Mouse (Mus musculus) kidney, adult 9 months (tissue): ENCODE data around the gene Poldip2.
"Not testable (repeated sequence)": the region's sequence is repeated elsewhere in the genome, so short reads cannot be mapped to it uniquely, and the experiment has no call there.

Experiments used
- DNase-seq: peaks from one replicate; pipeline ENCODE4 v3.0.0; 2022

Gene Poldip2

GRCm38 (mm10) chr11:78502909-78503650, 8.9 kb upstream of the Poldip2 start, which contains the start of gene Sebox:
Gene Sebox (plus strand): TSS chr11:78503447.
- no peak for DNase-seq

- DNase-seq, result no peak
Measured at GRCm38 (mm10) chr11:78505430-78505829, 6.6 kb upstream of the Poldip2 start.

- DNase-seq, result no peak
Measured at GRCm38 (mm10) chr11:78509148-78509547, 2.8 kb upstream of the Poldip2 start.

- no peak for DNase-seq
Measured at GRCm38 (mm10) chr11:78513106-78513790, 1.3 kb downstream of the Poldip2 start.

- no peak for DNase-seq
Measured at GRCm38 (mm10) chr11:78515549-78516325, 3.7 kb downstream of the Poldip2 start.

- no peak for DNase-seq
Measured at GRCm38 (mm10) chr11:78518931-78519330, 6.9 kb downstream of the Poldip2 start.

GRCm38 (mm10) chr11:78521880-78522279, 9.9 kb downstream of the Poldip2 start:
- DNase-seq, result no peak

- peak; percentile 62 for DNase-seq
Measured at GRCm38 (mm10) chr11:78522481-78522997, 10.5 kb downstream of the Poldip2 start.

GRCm38 (mm10) chr11:78523241-78523955, 11.4 kb downstream of the Poldip2 start:
- no peak for DNase-seq

- no peak for DNase-seq
Measured at GRCm38 (mm10) chr11:78524838-78525237, 12.8 kb downstream of the Poldip2 start.

- DNase-seq, result no peak
Measured at GRCm38 (mm10) chr11:78528714-78529113, 16.7 kb downstream of the Poldip2 start.

- DNase-seq, result no peak
Measured at GRCm38 (mm10) chr11:78530001-78530400, 18.0 kb downstream of the Poldip2 start.

- DNase-seq, result peak; percentile 78
Measured at GRCm38 (mm10) chr11:78531046-78531445, 19.1 kb downstream of the Poldip2 start.

- not testable (repeated sequence) for DNase-seq
Measured at GRCm38 (mm10) chr11:78531515-78531914, 19.5 kb downstream of the Poldip2 start.

GRCm38 (mm10) chr11:78534516-78534915, 22.5 kb downstream of the Poldip2 start:
- DNase-seq, result no peak

GRCm38 (mm10) chr11:78535376-78536079, 23.5 kb downstream of the Poldip2 start:
- DNase-seq, result peak; percentile 82

GRCm38 (mm10) chr11:78536080-78536689, 24.2 kb downstream of the Poldip2 start, which contains the start of the genes Tnfaip1 and Ift20:
Gene Tnfaip1 (minus strand): TSS chr11:78536332.
Gene Ift20 (plus strand): TSS chr11:78536361.
- DNase-seq, result peak; percentile 99

GRCm38 (mm10) chr11:78536690-78537084, 24.7 kb downstream of the Poldip2 start:
- DNase-seq, result no peak

- no peak for DNase-seq
Measured at GRCm38 (mm10) chr11:78540358-78540757, 28.4 kb downstream of the Poldip2 start.

GRCm38 (mm10) chr11:78544449-78545111, 32.6 kb downstream of the Poldip2 start:
- DNase-seq, result no peak

GRCm38 (mm10) chr11:78545181-78545580, 33.2 kb downstream of the Poldip2 start:
- no peak for DNase-seq
